Mouse (Mus musculus) kidney, adult 2 months (tissue): ENCODE results near the gene Pdcl3. TPM values are rescaled to one million over a fixed set of nuclear protein-coding genes. Genes with fewer than 3 reads are reported as not detected.
"Not testable (repeated sequence)": the region's sequence is repeated elsewhere in the genome, so short reads cannot be mapped to it uniquely, and the experiment has no call there.

ENCODE experiments used
- DNase-seq: peaks from one replicate; pipeline ENCODE4 v3.0.0; 2021
- H3K27ac ChIP-seq: fragments of 200-500 bp; 2 replicates; pipeline ENCODE4 v1.5.1; 2012; ENCODE audit warnings: low read depth, low read length, control low read depth, inconsistent platforms; ENCODE audit not compliant: insufficient read depth
- H3K27me3 ChIP-seq: fragments of 200-500 bp; replicated peaks from 2 replicates; pipeline ENCODE4 v1.6.1; 2012; ENCODE audit warnings: mild to moderate bottlenecking, moderate library complexity, low read length, inconsistent platforms; ENCODE audit not compliant: control insufficient read depth, insufficient read depth
- H3K36me3 ChIP-seq: fragments of 200-500 bp; 2 replicates; pipeline ENCODE4 v1.6.1; 2012; ENCODE audit warnings: mild to moderate bottlenecking, moderate library complexity, low read length, inconsistent platforms; ENCODE audit not compliant: control insufficient read depth, insufficient read depth
- H3K4me1 ChIP-seq: fragments of 200-500 bp; 2 replicates; pipeline ENCODE4 v1.6.1; 2011; ENCODE audit warnings: low read length; ENCODE audit not compliant: control insufficient read depth, insufficient read depth
- H3K4me3 ChIP-seq: fragments of 200-500 bp; 2 replicates; pipeline ENCODE4 v1.5.1; 2011; ENCODE audit warnings: mild to moderate bottlenecking, low read depth, low read length, control low read depth; ENCODE audit not compliant: insufficient read depth
- CTCF ChIP-seq: fragments of 200-500 bp; conservative IDR thresholded peaks from 2 replicates; pipeline ENCODE4 v1.5.1; 2011; ENCODE audit warnings: low read depth, mild to moderate bottlenecking, control low read depth, low read length, moderate library complexity, mixed read lengths; ENCODE audit not compliant: insufficient read depth, insufficient read length
- POLR2A ChIP-seq: fragments of 200-500 bp; IDR thresholded peaks from one replicate; pipeline ENCODE4 v1.6.1; 2011; ENCODE audit warnings: low read depth, low read length, control low read depth
- WGBS: fragments of 180-500 bp; shearing (Covaris S2); methylation state at CpG from one replicate; pipeline ENCODE4 v1.1.7; 2018; 5-methylcytosine and 5-hydroxymethylcytosine counted together
- polyA plus RNA-seq: library from polyadenylated mRNA; depleted of rRNA; stranded (reverse); fragments of >200 nt; gene quantifications from 2 replicates; pipeline ENCODE4 v1.2.3, GENCODE M21; 2012

Pdcl3 gene
- polyA plus RNA-seq, 1 experiment, result 39.8 TPM

- H3K4me1 ChIP-seq, result no peaks in the 10 kb centered on the region
- no peak overlapping the region for H3K4me3 ChIP-seq
- 80% methylated on average over 4 of the region's 4 CpGs for WGBS
- H3K27ac ChIP-seq, result no peak overlapping the region
- DNase-seq, result no peak
- no peaks in the 10 kb centered on the region for H3K36me3 ChIP-seq
- no peaks in the 10 kb centered on the region for H3K27me3 ChIP-seq
- no peak for TF ChIP-seq CTCF
- TF ChIP-seq POLR2A, result no peak
These were observed 32.5 kb downstream of the Pdcl3 start for GRCm38 (mm10) chr1:39017871-39018270.

DNA sequence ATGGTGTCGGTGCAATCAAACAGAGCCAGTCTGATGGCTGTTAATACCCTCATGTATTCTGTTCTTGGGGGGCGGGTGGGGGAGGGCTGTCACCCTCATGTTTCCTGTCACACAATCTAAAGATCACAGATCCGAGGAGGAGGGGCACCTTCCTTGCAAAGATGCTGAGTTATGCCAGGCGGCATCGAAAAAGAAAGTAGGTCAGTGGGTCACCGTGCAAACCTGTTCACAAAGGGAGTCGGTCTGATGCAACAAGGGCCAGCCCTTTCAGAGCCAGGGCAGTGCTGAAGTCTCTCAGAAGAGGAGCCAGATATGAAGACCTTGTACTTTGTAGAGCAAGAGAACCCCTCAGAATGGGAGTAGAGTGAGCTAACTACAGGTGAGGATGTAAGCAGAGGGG, 39.7 kb downstream of the Pdcl3 start:
- TF ChIP-seq CTCF (no peak), POLR2A (no peak)
- Histone ChIP-seq H3K27ac (no peak overlapping the region), H3K4me1 (no peaks in the 10 kb centered on the region), H3K27me3 (no peaks in the 10 kb centered on the region), H3K36me3 (no peaks in the 10 kb centered on the region), H3K4me3 (no peak overlapping the region)
- DNase-seq, result peak; percentile 13
- 24% methylated on average over 7 of the region's 7 CpGs for WGBS

DNA sequence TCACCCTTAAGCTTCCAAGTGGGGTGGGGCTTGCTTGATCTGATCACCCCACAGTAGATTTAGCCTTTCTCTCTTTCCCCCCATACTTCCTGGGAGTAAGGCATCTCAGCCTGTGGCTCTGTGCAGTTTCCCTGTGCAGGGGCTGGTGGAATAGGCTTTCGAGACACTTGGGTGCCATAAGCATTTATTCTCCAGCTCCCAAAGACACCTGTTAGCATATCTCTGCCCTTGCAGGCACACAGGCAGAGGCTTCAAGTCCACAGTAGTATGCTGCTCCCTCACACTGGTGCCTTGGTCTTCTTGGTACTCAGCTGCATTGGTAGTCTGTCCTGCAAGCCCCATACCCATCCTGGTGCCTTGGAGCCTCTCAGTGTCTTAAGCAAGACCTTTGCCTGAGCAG, 40.4 kb downstream of the Pdcl3 start:
- 86% methylated on average over 1 of the region's 1 CpGs for WGBS
- no peak for DNase-seq
- TF ChIP-seq CTCF (no peak), POLR2A (no peak)
- Histone ChIP-seq H3K27me3 (no peaks in the 10 kb centered on the region), H3K4me3 (no peak overlapping the region), H3K36me3 (no peaks in the 10 kb centered on the region), H3K4me1 (no peaks in the 10 kb centered on the region), H3K27ac (no peak overlapping the region)

- Histone ChIP-seq H3K36me3 (no peaks in the 10 kb centered on the region), H3K4me1 (no peaks in the 10 kb centered on the region), H3K4me3 (no peak overlapping the region), H3K27ac (no peak overlapping the region), H3K27me3 (no peaks in the 10 kb centered on the region)
- no peak for TF ChIP-seq CTCF
- TF ChIP-seq POLR2A, result no peak
- 86% methylated on average over 7 of the region's 7 CpGs for WGBS
- DNase-seq, result no peak
These were observed 43.8 kb downstream of the Pdcl3 start for GRCm38 (mm10) chr1:39029176-39029575.

GRCm38 (mm10) chr1:39030108-39030507, 44.7 kb downstream of the Pdcl3 start:
- no peak overlapping the region for H3K27ac ChIP-seq
- H3K36me3 ChIP-seq, result no peaks in the 10 kb centered on the region
- H3K4me1 ChIP-seq, result no peaks in the 10 kb centered on the region
- no peak for TF ChIP-seq POLR2A
- TF ChIP-seq CTCF, result no peak
- 10% methylated on average over 7 of the region's 7 CpGs for WGBS
- DNase-seq, result no peak
- no peak overlapping the region for H3K4me3 ChIP-seq
- no peaks in the 10 kb centered on the region for H3K27me3 ChIP-seq

GRCm38 (mm10) chr1:39035817-39036216, 50.4 kb downstream of the Pdcl3 start:
- Histone ChIP-seq H3K27ac (no peak overlapping the region), H3K4me3 (no peak overlapping the region), H3K27me3 (no peaks in the 10 kb centered on the region), H3K36me3 (no peaks in the 10 kb centered on the region), H3K4me1 (no peaks in the 10 kb centered on the region)
- DNase-seq, result no peak
- 93% methylated on average over 9 of the region's 9 CpGs for WGBS
- TF ChIP-seq POLR2A (no peak), CTCF (no peak)

GRCm38 (mm10) chr1:39042188-39042587, 56.8 kb downstream of the Pdcl3 start:
- no peaks in the 10 kb centered on the region for H3K27me3 ChIP-seq
- WGBS, result 63% methylated on average over 2 of the region's 2 CpGs
- DNase-seq, result no peak
- H3K4me3 ChIP-seq, result no peak overlapping the region
- H3K27ac ChIP-seq, result no peak overlapping the region
- no peaks in the 10 kb centered on the region for H3K36me3 ChIP-seq
- TF ChIP-seq CTCF, result no peak
- no peak for TF ChIP-seq POLR2A
- H3K4me1 ChIP-seq, result no peaks in the 10 kb centered on the region

- 94% methylated on average over 1 of the region's 1 CpGs for WGBS
- not testable (repeated sequence) for H3K36me3 ChIP-seq, H3K27ac ChIP-seq, DNase-seq, H3K4me1 ChIP-seq, H3K4me3 ChIP-seq, H3K27me3 ChIP-seq
These were observed 59.0 kb downstream of the Pdcl3 start for GRCm38 (mm10) chr1:39044442-39044841.
